Mouse (Mus musculus): ENCODE results near the gene Hectd1.

DNA sequence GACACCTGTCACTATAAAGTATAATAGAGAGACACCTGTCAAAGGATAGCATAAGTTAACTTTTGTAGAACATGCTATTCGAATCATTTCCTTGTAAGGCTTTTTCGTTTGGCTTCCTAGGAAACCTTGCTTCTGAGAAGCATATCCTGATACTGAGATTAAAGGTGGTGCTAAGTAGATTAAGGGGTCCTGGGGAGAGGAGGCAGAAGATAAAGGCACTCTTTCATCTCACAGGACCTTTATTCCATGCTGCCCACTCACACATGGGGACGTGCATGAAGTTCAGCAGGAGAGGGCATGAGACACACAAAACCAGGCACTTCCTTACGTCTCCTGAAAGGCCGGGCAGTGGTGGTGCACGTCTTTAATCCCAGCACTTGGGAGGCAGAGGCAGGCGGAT, 26.1 kb upstream of the Hectd1 start:
- TF ChIP-seq CTCF (IDR thresholded peaks at IDR 0.05; ENCODE audit: borderline replicate concordance, insufficient read depth, low read length) (no peak), POLR2A (IDR thresholded peaks at IDR 0.05; ENCODE audit: low read depth, low read length) (no peak)
